Comparison of ENCODE assay signal across 9 mouse cellular contexts in genomic region chr3:138142733-138143314, GRCm38 (mm10). TPM values are rescaled to one million over a fixed set of nuclear protein-coding genes. Genes with fewer than 3 reads are reported as not detected.
A peak's percentile ranks its signal among the peaks of the same experiment; 100 is the strongest.
DNase-seq lines count a peak whose midpoint lies in the region; ATAC-seq and TF ChIP-seq lines count a peak whose summit lies in the region.
"Had no signal": no experiment of that assay in that cellular context is flagged by ENCODE, and none has a peak within 500 bp of the region (broad histone marks: within the 10 kb centered on the region; RNA-seq: fewer than 3 reads in every experiment).

No protein-coding gene starts in this region.

- peak overlapping the region; percentile 92 for H3K9ac ChIP-seq in heart, embryonic 13.5 days
- peak overlapping the region; percentile 80 for H3K9ac ChIP-seq in forebrain, embryonic 14.5 days (ENCODE audit: low read length)
- peak overlapping the region; percentile 79 for H3K9ac ChIP-seq in liver, embryonic 16.5 days (ENCODE audit: low read depth, low read length)

- no peak for DNase-seq in heart, adult 18-20 months
- DNase-seq in forebrain, embryonic 14.5 days (ENCODE audit: low spot score) = no peak
- DNase-seq in adrenal gland, adult 2 months = no peak
- no peak for DNase-seq in adrenal gland, postnatal 36 days
- no peak for DNase-seq in frontal cortex, postnatal 14 days (ENCODE audit: low spot score in 2 of 2)

- peak overlapping the region; percentile 86 for H3K4me2 ChIP-seq in heart, embryonic 13.5 days
- H3K4me2 ChIP-seq in forebrain, embryonic 14.5 days (ENCODE audit: low read length) = peak overlapping the region; percentile 46
- peak overlapping the region; percentile 93 for H3K4me2 ChIP-seq in liver, embryonic 16.5 days (ENCODE audit: low read depth, low read length)

- ATAC-seq in heart, embryonic 13.5 days (ENCODE audit: extremely low read depth, insufficient number of reproducible peaks, low FRiP score, low TSS enrichment) = no peak
- ATAC-seq in forebrain, embryonic 14.5 days = no peak
- no peak for ATAC-seq in liver, embryonic 16.5 days (ENCODE audit: low read depth)

- H3K4me3 ChIP-seq in heart, embryonic 13.5 days = peak overlapping the region; percentile 75
- H3K4me3 ChIP-seq in E14TG2a.4 (replicated peaks; ENCODE audit: low read length) = peak overlapping the region; percentile 86
- peak overlapping the region; percentile 51 for H3K4me3 ChIP-seq in forebrain, embryonic 14.5 days (ENCODE audit: low read depth, low read length)
- H3K4me3 ChIP-seq in liver, embryonic 16.5 days (ENCODE audit: low read depth, low read length) = peak overlapping the region; percentile 79

- TF ChIP-seq CTCF in E14TG2a.4 (conservative IDR thresholded peaks at IDR 0.05; ENCODE audit: low read length) = no peak

- WGBS in heart, embryonic 13.5 days = 4% methylated on average over 12 of the region's 12 CpGs
- WGBS in forebrain, embryonic 14.5 days = 8% methylated on average over 12 of the region's 12 CpGs
- WGBS in liver, embryonic 16.5 days (ENCODE audit: insufficient replicate concordance) = 3% methylated on average over 12 of the region's 12 CpGs

- no peaks in the 10 kb centered on the region for H3K9me3 ChIP-seq in heart, embryonic 13.5 days
- H3K9me3 ChIP-seq in E14TG2a.4 (ENCODE audit: low read length) = peaks cover 6% of the 10 kb centered on the region; the same call in 1 of the 2 replicates
- no peaks in the 10 kb centered on the region for H3K9me3 ChIP-seq in forebrain, embryonic 14.5 days (replicated peaks; ENCODE audit: control insufficient read depth, low read length)
- H3K9me3 ChIP-seq in liver, embryonic 16.5 days (replicated peaks; ENCODE audit: control insufficient read depth, low read length) = no peaks in the 10 kb centered on the region; the same call in 1 of the 2 replicates

- no peaks in the 10 kb centered on the region for H3K27me3 ChIP-seq in heart, embryonic 13.5 days (replicated peaks)
- no peaks in the 10 kb centered on the region for H3K27me3 ChIP-seq in E14TG2a.4 (ENCODE audit: insufficient read depth, low read length)
- no peaks in the 10 kb centered on the region for H3K27me3 ChIP-seq in forebrain, embryonic 14.5 days (replicated peaks; ENCODE audit: control insufficient read depth, insufficient read depth, low read length)
- H3K27me3 ChIP-seq in liver, embryonic 16.5 days (ENCODE audit: control insufficient read depth, insufficient read depth, low read depth, low read length) = no peaks in the 10 kb centered on the region

- no peaks in the 10 kb centered on the region for H3K36me3 ChIP-seq in heart, embryonic 13.5 days
- peaks cover 4% of the 10 kb centered on the region; the same call in 1 of the 2 replicates for H3K36me3 ChIP-seq in E14TG2a.4 (ENCODE audit: insufficient read depth, low read length)
- no peaks in the 10 kb centered on the region for H3K36me3 ChIP-seq in forebrain, embryonic 14.5 days (ENCODE audit: control insufficient read depth, insufficient read depth, low read length)
- no peaks in the 10 kb centered on the region for H3K36me3 ChIP-seq in liver, embryonic 16.5 days (ENCODE audit: control insufficient read depth, insufficient read depth)

- H3K4me1 ChIP-seq in heart, embryonic 13.5 days = peaks cover 10% of the 10 kb centered on the region; the same call in 1 of the 2 replicates
- H3K4me1 ChIP-seq in E14TG2a.4 (replicated peaks; ENCODE audit: low read depth, low read length) = peaks cover 15% of the 10 kb centered on the region
- no peaks in the 10 kb centered on the region; the same call in 1 of the 2 replicates for H3K4me1 ChIP-seq in forebrain, embryonic 14.5 days (ENCODE audit: control insufficient read depth, insufficient read depth, low read length)
- no peaks in the 10 kb centered on the region; the same call in 1 of the 2 replicates for H3K4me1 ChIP-seq in liver, embryonic 16.5 days (ENCODE audit: control insufficient read depth, low read depth, low read length)

- peak overlapping the region; percentile 100 for H3K27ac ChIP-seq in heart, embryonic 13.5 days (replicated peaks)
- peak overlapping the region; percentile 99 for H3K27ac ChIP-seq in forebrain, embryonic 14.5 days (ENCODE audit: low read depth, low read length)
- peak overlapping the region; percentile 97 for H3K27ac ChIP-seq in liver, embryonic 16.5 days (ENCODE audit: low read length)

RNA-seq across cellular contexts. Expression of gene Trmt10a, which starts 0.4 kb away (rescaled TPM):
- polyA plus RNA-seq in heart, embryonic 13.5 days (2015; fragmentation: Nextera tagmentation; extraction: Ambion mirVana) = 8.5 and 10.1 TPM in 2 replicates
- total RNA-seq in heart, adult 18-20 months (2021) = 1 to 10 TPM; 1.9 to 2.0 TPM
- polyA plus RNA-seq in forebrain, embryonic 14.5 days (2014; fragmentation: Nextera tagmentation; extraction: Ambion mirVana) = 6.0 and 9.5 TPM in 2 replicates
- 4.5 and 4.8 TPM in 2 replicates for polyA plus RNA-seq in liver, embryonic 16.5 days (2015; fragmentation: Nextera tagmentation; extraction: Ambion mirVana)
- total RNA-seq in adrenal gland, adult 2 months (2021) = 10 to 100 TPM in 1 of 2 experiments, 1 to 10 TPM in 1; 9.8 to 11.0 TPM
- 0.69 and 1.4 TPM in 2 replicates for polyA plus RNA-seq in adrenal gland, adult 2 months (2012; rRNA removed)
- total RNA-seq in adrenal gland, postnatal 36 days (2021) = 10 to 100 TPM; 12.9 to 13.1 TPM

RNA-seq across cellular contexts. Expression of gene Mttp, which starts 1.9 kb away (rescaled TPM):
- 6.6 and 7.6 TPM in 2 replicates for polyA plus RNA-seq in heart, embryonic 13.5 days (2015; fragmentation: Nextera tagmentation; extraction: Ambion mirVana)
- 1 to 10 TPM; 7.3 to 7.8 TPM for total RNA-seq in heart, adult 18-20 months (2021)
- polyA plus RNA-seq in forebrain, embryonic 14.5 days (2014; fragmentation: Nextera tagmentation; extraction: Ambion mirVana) = 7.5 and 8.6 TPM in 2 replicates
- polyA plus RNA-seq in liver, embryonic 16.5 days (2015; fragmentation: Nextera tagmentation; extraction: Ambion mirVana) = 45.6 and 48.8 TPM in 2 replicates
- total RNA-seq in adrenal gland, adult 2 months (2021) = 10 to 100 TPM in 1 of 2 experiments, 1 to 10 TPM in 1; 5.5 to 12.6 TPM
- 0.51 and 0.68 TPM in 2 replicates for polyA plus RNA-seq in adrenal gland, adult 2 months (2012; rRNA removed)
- total RNA-seq in adrenal gland, postnatal 36 days (2021) = 10 to 100 TPM in 1 of 2 experiments, 1 to 10 TPM in 1; 6.5 to 15.9 TPM

RNA-seq across cellular contexts. Expression of gene 4930579F01Rik, which starts 50.8 kb away (rescaled TPM):
- not detected in 2 replicates for polyA plus RNA-seq in heart, embryonic 13.5 days (2015; fragmentation: Nextera tagmentation; extraction: Ambion mirVana)
- total RNA-seq in heart, adult 18-20 months (2021) = not detected
- not detected in 2 replicates for polyA plus RNA-seq in forebrain, embryonic 14.5 days (2014; fragmentation: Nextera tagmentation; extraction: Ambion mirVana)
- polyA plus RNA-seq in liver, embryonic 16.5 days (2015; fragmentation: Nextera tagmentation; extraction: Ambion mirVana) = not detected in 2 replicates
- not detected for total RNA-seq in adrenal gland, adult 2 months (2021)
- polyA plus RNA-seq in adrenal gland, adult 2 months (2012; rRNA removed) = not detected in 2 replicates
- total RNA-seq in adrenal gland, postnatal 36 days (2021) = not detected
- total RNA-seq: neutrophil, adult 5-6 weeks had no signal
